Mouse (Mus musculus): ENCODE results near the gene 4930447C04Rik.

4930447C04Rik gene

GRCm38 (mm10) chr12:72841500-72841899, 99.1 kb downstream of the 4930447C04Rik start:
- peak; percentile 49 for DNase-seq (ENCODE audit: low read depth, low spot score)

GRCm38 (mm10) chr12:72837302-72837701, 103.3 kb downstream of the 4930447C04Rik start:
- DNase-seq (ENCODE audit: low read depth, low spot score): no peak

DNA sequence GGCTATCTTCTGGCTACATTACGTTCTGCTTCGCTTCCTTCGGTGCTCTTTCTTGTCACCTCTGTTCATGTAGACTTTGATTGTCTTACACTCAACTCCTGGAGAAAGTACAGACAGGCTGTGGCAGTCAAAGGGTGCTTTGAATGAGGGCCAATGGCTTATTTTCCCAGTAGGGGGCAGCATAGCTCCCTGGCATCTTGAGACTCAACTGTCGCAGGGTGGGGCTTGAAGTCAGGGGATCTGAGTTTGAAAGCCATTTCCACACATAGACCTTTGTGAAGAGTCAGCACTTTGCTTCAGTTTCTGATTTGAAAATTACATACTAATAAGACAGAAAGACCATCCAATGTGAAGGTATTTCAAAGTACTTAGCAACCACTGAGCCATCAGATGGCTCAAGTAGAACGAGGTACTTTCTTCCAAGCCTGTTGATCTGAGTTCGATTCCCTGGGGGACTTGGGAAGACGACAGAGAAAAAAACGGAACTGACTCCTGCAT, 105.0 kb downstream of the 4930447C04Rik start:
- DNase-seq (ENCODE audit: low read depth, low spot score): peak; percentile 85

GRCm38 (mm10) chr12:72834773-72835517, 105.6 kb downstream of the 4930447C04Rik start:
- peak; percentile 78 for DNase-seq (ENCODE audit: low read depth, low spot score)

DNA sequence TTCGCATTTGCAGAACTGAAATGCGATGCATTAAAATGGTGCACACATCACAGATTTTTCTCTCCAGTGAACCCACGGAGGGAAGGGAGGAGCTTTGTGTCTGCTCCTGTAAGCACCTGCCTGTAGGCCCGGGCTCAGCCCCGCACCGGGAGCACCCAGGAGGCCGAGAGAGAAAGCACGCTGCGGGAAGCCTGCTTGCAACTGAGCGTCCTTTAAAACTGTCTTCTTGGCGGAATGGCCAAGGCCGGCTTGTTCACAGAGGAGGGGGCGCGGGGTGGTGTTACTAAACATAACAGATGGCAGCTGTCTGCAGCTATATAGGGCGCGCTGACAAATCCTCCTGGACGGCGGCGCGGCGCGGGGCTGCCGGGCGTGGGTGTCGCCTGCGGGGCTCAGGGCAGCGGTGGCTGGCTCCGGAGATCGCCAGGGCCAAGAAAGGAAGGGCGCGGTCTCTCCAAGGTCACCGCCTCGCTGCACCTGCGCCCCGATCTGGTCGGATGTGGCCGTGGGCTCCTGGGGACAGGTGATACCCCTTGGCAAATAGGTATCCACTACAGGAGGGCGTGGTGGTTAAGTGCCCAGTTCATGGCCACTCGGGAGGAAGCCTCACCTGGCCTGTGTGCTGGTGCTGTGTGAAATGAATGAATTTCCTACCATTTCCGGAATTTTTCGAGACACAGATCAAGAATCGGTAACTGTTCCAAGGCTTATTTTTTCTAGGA, 108.7 kb downstream of the 4930447C04Rik start:
- DNase-seq (ENCODE audit: low read depth, low spot score): peak; percentile 48

Measured in ZHBTc4 (cell line).